Mouse (Mus musculus): ENCODE measurements at regions not wholly inside any gene's neighbourhood (a gene's known extent, or its start where the extent isn't known, plus 50 kb on each side); places are given as distances from the start of the nearest gene placed in this dataset.

- no peak for DNase-seq (ENCODE audit: low read depth, low spot score)
Measured at GRCm38 (mm10) chr1:47961860-47962259, 1069.2 kb upstream of the Slc39a10 start.

- DNase-seq (ENCODE audit: low read depth, low spot score), result no peak
Measured at GRCm38 (mm10) chr1:47940688-47941087, 1048.0 kb upstream of the Slc39a10 start.

- peak; percentile 52 for DNase-seq (ENCODE audit: low read depth, low spot score)
Measured at GRCm38 (mm10) chr1:47914126-47914525, 1021.5 kb upstream of the Slc39a10 start.

Data from R1 (cell line).